Mouse (Mus musculus): Measurements from ENCODE around the gene Spi1. TPM values are rescaled to one million over a fixed set of nuclear protein-coding genes. Genes with fewer than 3 reads are reported as not detected.
"Not testable (repeated sequence)": the region's sequence is repeated elsewhere in the genome, so short reads cannot be mapped to it uniquely, and the experiment has no call there.

Gene Spi1
- polyA plus RNA-seq, 2 experiments from 2014 or later: 0.49 TPM; not detected in 1

DNA sequence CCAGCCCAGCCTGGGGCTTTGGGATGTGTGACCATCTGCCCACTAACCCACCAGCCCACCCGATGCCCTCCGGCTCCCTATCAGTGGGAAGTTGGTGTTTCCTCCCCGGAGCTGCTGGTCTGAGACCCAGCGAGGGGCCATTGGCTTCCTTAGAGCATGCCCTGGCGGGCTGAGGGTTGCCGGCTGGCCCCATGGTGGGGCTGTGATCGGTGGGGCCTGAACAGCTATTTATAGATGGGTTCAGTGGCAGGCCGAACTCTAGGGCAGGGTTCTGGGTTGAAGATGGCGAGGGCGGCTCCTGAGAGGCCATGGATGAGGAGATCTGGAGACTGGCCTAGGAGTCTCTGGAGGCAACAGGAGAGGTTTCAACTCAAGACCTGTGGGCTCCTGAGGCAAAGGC lies 14.8 kb downstream of the Spi1 start:
- no peak for ATAC-seq

DNA sequence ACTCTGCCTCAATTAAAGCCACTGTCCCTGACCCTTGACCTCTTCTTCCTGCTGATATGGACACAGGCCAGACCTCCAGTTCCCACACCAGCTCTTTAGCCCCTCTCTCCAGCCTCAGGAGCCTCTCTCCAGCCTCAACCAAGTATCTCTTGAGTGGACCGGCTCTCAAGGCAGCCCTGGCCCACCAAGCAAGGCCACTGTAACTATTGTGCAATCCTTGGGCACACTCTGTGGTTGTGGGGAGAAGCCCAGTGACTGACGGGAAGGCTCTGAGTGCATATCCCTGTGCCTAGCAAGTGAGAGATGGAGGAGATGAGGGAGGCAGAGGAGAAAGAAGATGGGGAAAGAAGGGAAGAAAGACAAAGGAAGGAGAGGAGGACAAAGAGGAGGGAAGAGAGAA lies 16.0 kb downstream of the Spi1 start:
- no peak for ATAC-seq

DNA sequence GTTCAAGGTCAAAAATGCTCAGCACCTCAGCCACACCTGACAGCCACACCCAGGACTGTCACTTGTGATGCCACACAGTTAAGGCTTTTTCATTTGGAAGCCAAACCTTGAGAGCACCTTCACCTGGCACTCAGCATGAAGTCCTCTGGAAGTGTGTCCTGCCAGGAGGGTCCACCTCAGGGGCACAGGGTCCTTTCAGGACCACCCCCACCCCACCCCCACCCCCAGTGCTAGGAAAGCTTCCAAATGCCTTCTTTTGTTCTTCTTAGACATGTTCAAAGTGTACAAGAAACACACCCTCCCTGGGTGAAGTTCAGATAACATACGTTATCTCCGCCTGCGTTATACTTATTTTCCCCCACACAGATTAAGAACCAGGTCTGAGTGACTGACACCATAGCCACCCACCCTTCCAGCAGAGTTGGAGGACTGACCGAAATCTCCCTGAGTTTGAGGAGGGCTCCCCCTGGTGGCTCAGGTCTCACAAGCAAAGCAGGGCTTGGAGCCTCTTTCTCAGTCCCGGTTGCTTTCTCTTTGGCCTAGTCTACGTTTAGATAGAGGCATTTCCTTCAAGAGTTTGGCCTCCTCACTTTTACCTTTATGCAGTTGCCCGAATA lies 19.0 kb downstream of the Spi1 start:
- peak; percentile 97 for ATAC-seq

DNA sequence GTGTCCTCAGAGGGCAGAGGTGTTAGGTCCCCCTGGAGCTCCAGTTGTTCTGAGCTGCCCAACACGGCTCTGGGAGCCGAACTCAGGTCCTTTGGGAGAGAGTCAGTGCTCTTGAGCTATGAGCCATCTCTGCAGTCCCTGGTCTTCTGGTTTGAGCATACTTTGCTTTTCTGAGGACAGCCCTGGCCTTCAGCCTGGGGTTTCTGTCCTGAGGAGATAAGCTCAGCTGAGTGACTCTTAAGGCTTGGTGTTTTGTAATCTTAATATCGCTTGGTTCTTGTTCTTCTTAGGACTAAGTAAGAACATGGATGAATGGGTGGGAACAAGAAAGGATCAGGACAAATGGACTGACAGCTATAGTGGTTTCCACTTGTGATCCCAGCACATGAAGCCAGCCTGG lies 26.0 kb downstream of the Spi1 start:
- ATAC-seq: no peak

DNA sequence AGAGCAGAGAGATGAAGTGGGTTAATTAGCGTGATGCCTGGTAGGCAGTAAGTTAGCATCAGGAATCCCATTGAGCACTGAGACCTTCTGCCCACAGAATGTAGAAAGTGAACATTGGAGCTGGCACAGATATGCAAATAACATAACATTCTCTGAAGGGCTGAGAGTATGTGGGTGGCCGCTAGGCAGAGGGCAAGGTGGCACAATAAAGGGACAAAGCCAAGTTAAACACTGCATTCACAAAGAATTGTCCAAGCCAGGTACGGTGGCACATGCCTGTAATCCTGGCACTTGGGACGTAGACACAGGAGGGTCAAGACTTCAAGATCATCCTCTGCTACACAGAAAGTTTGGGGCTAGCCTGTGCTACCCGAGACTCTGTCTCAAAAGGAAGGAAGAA lies 27.1 kb downstream of the Spi1 start:
- no peak for ATAC-seq

DNA sequence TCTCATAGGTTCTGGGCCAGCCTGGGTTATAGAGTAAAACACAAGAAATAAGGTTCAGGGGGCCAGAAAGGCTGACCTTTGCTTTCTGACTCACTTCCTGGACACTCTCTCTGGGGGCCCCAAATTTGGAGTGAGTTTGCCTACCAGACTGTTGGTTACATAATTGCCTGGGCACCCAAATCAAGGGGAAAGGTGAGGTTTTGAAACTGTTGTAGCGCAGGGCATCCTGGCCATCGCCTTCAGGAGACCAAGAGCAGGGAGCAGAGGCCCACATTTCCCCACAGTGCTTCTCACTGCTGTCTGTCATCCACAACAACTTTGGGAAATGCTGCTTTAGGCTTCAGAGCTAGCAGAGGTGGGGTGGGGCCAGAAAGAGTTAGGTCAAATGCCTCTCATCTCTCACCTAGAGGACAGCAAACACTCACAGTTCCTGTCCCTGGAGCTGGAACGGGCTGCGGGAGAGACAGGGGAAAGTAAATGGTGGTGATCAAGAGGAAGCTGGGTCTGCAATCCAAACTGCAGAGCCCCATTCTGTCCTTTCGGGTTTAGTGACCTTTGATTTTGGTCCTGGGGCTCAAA lies 27.7 kb downstream of the Spi1 start:
- no peak for ATAC-seq

DNA sequence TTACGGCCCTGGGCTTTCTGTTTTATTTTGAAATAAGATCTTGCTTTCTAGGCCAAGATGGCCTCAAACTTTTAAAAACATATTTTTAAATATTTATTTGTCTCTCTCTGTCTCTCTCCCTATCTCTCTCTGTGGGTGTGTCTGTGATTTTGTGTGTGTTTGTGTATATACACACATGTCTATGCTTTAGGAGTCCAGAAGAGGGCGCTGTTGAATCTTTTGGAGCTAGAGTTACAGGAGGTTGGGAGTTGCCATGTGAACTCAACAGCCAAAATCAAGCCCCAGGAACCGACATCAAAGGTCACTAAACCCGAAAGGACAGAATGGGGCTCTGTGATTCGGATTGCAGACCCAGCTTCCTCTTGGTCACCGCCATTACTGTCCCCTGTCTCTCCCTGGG lies 28.2 kb downstream of the Spi1 start:
- ATAC-seq: no peak

DNA sequence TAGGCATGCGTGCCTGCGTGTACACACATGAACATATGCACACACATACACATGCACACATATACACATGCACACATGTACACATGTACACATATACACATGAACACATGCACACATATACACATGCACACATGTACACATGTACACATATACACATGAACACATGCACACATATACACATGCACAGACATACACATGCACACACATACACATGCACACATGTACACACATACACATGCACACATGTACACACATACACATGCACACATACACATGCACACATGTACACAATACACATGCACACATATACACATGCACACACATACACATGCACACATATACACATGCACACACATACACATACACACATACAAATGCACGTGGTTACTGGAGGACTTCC lies 29.6 kb downstream of the Spi1 start:
- ATAC-seq: not testable (repeated sequence)

DNA sequence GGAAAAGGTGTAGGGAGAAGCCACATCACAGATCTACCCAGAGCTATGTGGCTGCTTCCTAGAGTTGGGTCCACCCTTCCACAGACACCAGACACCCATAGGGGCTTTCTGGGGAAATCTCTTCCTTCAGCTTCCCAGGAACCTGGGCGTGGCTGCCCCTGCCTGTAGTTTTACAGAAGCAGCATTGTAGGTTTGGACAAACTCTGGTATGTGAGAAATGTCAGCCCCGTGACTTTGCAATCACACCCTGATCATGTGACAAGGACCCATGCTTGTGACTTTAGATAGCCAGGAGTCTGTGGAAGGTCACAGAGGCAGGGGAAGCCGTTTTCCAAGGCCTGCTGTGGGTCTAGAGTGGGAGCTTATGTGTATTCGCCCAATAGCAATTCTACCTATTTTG lies 30.3 kb downstream of the Spi1 start:
- no peak for ATAC-seq

DNA sequence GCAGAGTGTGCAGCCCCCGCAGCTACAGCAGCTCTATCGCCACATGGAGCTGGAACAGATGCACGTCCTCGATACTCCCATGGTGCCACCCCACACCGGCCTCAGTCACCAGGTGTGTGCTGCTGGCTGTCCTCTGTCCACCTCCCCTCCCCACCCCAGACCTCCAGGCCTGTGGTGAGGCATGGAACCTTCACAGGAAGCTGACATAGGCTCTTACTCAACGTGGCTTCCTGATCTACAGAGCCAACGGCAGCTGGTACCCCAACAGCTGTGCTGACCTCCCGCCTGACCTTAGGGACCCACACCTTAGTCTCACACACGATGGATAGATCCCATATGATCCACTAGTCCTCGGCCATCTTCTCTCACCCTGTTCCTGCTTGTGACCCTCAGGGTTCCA lies 31.1 kb downstream of the Spi1 start:
- ATAC-seq: no peak

DNA sequence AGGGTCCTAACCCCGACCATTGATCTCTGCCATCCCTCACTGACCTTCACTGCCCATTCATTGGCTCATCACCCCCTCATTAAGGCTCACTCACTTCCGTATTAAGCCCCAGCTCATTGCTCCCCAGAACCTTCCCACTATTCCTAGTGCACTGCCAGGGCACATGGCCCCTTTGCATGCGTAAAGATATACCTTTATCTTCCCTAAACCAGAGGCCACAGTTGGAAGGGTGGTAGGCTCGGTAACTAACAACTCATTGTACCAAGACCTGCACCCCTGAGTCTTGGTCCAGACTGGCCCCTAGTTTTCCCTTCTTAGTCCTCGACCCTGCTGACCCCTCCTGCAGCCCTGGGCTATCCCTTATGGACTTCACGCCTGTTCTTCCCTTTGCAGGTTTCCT lies 31.7 kb downstream of the Spi1 start:
- ATAC-seq: no peak

DNA sequence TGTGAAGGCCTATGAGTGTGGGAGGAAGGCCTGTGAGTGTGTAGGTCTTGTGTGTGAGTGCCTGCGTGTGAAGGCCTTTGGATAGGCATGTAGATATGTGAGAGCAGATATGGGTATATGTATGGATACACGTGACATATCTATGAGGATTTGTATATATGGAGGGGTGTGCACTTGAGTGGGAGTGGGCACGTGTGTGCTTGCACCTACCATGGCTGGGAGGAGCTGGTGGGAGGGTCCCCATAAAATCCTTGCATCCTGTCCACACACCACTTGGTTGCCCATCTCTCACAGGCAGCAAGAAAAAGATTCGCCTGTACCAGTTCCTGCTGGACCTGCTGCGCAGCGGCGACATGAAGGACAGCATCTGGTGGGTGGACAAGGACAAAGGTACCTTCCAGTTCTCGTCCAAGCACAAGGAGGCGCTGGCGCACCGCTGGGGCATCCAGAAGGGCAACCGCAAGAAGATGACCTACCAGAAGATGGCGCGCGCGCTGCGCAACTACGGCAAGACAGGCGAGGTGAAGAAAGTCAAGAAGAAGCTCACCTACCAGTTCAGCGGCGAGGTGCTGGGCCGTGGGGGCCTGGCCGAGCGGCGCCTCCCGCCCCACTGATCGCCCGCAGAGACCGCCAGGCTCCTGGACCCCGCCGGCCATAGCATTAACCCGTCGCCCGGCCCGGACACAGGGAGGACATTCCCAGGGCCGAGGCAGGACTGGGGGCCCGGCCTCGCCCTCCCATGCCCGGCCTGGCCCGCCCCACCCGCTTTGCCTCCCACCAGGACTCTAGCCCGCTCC lies 32.8 kb downstream of the Spi1 start:
- no peak for ATAC-seq

DNA sequence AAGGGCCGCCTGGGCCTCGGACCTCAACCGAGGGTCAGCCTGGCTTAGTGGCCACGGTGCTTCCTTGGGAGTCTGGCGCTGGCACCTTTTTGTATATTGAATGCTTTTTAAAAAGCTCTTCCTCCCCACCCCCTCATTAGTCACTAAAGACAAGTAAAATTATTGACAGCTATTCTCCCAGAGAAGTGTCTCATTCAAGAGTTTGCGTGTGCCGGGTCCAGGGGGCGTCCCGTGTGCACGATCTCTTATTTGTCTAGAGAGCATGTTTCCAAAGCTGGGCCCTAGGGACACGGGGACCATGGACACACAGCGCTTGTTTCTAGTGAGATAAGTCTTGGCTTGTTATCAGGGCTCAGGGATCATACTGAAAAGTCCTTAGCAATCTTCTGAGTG lies 33.4 kb downstream of the Spi1 start:
- ATAC-seq: no peak

DNA sequence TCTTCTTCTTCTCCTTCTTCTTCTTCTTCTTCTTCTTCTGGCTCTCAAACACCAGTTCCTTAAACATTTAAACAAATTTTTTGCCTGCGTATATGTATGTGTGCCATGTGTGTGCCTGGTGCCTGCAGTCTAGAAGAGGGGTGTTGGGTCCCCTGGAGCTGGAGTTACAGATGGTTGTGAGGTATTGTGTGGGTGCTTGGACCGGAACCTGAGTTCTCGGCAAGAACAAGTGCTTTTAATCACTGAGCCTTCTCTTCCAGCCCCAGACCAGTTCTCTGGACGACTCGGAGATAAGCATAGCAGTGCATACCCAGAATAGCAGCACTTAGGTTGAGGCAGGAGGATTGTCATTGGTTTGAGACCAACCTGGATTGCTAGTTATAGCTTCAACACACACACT lies 34.7 kb downstream of the Spi1 start:
- ATAC-seq: no peak

DNA sequence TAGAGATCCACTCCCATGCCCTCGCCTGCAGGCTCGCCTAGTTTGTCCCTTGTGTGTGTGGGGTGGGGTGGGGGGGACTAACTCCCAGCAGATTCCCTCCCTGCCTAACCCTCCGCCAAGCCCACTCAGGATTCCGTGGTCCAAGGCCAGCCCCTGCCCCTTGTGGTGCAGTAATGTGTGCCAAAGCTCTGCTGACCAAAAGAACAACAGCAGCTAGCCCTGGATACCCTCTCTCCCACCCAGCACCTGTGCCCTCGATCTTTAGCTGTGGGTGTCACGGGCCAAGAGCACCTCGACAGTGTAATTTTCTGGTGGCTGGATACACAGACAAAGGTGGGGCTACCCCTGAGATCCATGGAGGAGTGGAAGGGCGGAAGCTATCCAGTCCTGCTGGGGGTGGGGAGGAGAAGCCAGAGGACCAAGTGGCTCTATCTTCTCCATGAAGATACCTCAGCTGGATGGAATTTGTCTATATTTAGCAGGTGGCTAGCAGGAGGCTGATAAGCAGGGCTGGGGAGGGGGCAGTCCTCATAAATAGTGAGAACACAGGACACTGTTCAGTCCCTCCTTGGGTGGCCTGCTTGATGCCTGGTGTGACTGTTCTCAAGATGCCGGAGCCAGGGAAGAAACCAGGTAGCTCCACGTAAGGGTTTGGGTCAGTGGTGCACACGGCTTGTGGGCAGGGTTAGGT lies 35.5 kb downstream of the Spi1 start, which contains the start of gene Mybpc3:
TSS of gene Mybpc3 (plus strand) at position 560 of the 691 bp plus-strand sequence.
- ATAC-seq: no peak

DNA sequence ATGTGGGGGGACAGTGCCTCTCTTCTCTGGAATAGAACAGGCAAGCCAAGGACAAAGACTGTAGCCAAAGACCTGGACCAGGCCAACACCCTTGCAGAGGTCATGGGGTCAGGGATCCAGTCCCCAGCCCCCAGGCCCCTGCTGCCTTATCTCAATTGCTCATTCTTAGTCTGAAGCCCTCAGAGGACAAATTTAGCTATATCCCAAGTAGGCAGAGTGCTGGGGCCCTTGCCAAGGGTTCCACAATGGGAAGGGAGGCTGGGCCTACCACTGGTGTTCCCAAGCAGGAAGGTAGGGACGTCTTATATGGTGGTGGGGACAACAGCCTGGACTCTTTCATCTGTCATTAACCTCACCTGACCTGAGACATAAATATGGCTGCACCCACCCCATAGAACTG lies 36.5 kb downstream of the Spi1 start:
- ATAC-seq: no peak

DNA sequence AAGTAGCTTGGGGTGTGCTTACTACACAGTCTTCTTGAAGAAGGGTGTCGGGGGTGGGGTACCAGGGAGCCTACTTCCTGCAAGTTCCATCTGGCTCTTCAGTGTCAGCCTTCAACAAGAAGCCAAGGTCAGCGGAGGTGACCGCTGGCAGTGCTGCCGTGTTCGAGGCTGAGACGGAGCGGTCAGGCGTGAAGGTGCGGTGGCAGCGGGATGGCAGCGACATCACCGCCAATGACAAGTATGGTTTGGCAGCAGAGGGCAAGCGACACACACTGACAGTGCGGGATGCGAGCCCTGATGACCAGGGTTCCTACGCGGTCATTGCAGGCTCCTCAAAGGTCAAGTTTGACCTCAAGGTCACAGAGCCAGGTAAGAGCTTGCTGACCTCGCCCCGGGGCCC lies 36.9 kb downstream of the Spi1 start:
- no peak for ATAC-seq

DNA sequence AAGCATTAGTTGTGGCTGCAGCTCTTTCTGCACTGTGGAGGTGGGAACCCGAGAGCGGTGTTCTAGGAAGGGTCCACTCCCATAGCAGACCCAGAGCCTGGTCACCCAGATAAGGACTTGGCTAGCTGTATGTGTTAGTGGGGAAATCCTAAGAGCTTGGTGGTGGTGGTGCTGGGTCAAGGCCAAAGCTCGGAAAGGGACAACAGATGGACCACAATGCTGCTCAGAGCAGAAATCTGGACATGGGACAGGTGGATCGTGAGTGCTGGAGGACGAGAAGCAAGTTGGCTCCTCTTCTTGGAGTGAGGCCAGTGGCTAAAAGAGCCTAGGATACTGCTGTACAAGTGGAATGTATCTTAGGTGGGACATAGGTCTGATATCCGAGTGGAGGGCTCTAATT lies 37.4 kb downstream of the Spi1 start:
- ATAC-seq: no peak

DNA sequence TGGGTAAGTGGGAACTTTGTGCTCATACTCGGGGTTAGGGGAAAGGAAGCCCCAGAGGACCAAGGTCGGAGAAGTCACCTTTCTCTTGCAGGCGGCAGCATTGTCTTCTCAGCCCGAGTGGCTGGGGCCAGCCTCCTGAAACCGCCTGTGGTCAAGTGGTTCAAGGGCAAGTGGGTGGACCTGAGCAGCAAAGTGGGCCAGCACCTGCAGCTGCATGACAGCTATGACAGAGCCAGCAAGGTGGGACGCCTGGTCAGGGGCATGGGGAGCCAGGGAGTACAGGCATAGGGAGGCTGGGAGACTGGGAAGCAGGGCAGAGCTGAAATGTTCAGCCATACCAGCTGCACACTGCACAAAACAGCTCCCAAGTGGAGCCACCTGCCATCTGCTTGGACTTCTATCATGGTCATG lies 38.1 kb downstream of the Spi1 start:
- ATAC-seq: no peak

DNA sequence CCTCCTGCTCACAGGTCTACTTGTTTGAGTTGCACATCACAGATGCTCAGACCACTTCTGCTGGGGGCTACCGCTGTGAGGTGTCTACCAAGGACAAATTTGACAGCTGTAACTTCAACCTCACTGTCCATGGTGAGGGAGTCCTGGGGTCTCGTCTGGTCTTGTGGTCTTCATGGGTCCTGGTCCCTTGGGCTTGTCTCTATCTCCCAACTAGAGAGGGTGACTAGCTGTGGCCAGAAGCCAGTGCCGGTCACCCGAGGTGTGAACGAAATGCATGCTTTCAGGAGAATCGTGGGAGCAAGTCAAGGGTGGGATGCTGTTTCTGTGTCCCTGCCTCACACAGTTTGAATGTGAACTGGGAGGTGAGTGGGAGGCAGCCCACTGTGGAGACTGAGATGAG lies 38.8 kb downstream of the Spi1 start:
- no peak for ATAC-seq

DNA sequence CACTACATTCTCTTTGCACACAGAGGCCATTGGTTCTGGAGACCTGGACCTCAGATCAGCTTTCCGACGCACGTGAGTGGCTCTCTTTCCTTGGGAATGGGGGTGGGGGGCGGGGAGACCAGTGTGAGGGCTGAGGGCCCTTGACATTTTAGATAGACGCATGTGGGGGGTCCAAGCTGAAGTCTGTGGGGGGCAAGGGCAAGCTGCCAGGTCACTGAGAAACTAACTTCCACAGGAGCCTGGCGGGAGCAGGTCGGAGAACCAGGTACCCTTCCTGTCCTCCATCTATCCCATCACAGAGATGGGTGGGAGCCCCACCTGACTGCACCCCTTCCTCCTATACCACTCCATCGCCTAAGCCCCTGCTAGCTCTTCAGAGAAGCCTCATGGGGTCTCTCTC lies 39.3 kb downstream of the Spi1 start:
- no peak for ATAC-seq

DNA sequence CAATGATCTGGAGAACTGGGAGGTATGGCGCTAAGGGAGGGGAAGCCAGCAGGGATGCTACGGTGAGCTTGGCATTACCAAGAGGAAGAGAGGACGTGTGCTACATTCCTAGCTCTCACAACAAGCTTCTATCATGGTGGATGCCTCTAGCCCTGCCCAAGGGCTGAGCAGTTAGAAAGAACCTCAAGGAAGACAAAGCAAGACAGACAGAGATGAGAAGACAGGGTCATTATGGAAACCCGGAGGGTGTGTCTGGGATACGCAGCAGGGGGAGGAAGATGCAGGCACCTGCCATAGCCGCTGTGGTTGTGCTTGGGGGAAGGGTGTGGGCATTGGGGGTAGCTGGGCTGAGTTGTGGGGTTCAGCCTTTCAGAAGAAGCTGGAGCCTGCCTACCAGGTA lies 41.3 kb downstream of the Spi1 start:
- no peak for ATAC-seq

DNA sequence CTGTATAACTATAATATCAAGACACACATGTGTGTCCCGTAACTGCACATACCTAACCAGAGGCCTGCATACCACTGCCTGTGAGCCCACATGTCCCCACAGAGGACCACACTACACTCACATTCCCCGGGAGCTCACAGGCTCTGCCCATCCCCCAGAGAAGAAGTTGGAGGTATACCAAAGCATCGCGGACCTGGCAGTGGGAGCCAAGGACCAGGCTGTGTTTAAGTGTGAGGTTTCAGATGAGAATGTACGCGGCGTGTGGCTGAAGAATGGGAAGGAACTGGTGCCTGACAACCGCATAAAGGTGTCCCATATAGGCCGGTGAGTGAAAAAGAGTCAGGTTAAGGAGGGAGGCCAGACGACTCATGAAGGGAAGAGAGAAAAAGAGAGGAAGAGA lies 42.9 kb downstream of the Spi1 start:
- ATAC-seq: no peak

DNA sequence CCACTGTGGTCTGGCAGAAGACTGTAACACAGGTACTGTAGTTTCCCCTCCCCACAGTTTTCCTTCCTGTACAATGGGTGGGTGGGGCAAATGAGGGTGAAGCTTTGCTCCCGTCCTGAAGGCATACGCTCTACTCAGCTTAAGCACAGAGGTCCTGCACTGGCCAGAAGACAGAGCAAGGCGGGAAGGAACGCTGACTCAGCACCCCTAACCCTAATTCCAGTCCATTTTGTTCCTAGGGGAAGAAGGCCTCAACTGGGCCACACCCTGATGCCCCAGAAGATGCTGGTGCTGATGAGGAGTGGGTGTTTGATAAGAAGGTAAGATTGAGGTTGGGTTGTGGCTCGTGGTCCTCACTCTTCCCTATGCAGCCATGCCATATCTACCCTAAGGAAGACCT lies 46.6 kb downstream of the Spi1 start:
- no peak for ATAC-seq

All from CD4-positive, CD25-positive, alpha-beta regulatory T cell, adult 4 months (primary cell).